Mouse (Mus musculus) gastrocnemius, adult 2 months (tissue): ENCODE results near the gene Ebi3. TPM values are rescaled to one million over a fixed set of nuclear protein-coding genes. Genes with fewer than 3 reads are reported as not detected.
"Not testable (repeated sequence)": the region's sequence is repeated elsewhere in the genome, so short reads cannot be mapped to it uniquely, and the experiment has no call there.

Experiments
- DNase-seq: peaks from one replicate; pipeline ENCODE4 v3.0.0; 2022
- H3K27ac ChIP-seq: fragments of 200-600 bp; 2 replicates; pipeline ENCODE4 v1.8.1; 2022; ENCODE audit warnings: mild to moderate bottlenecking
- H3K4me3 ChIP-seq: fragments of 200-600 bp; 2 replicates; pipeline ENCODE4 v1.8.1; 2022; ENCODE audit warnings: mild to moderate bottlenecking, moderate library complexity
- CTCF ChIP-seq: fragments of 200-600 bp; IDR thresholded peaks from 2 replicates; pipeline ENCODE4 v1.8.1; 2022; ENCODE audit warnings: antibody characterized with exemption, mild to moderate bottlenecking, moderate library complexity
- intact Hi-C: fragments of 180-260 bp; cut with DNase I; formaldehyde crosslinking; loops from one replicate; pipeline ENCODE4 v1.15.1; 2025
- long read RNA-seq, 2 experiments: library from polyadenylated mRNA; stranded (forward); transcript quantifications; one replicate each; pipeline ENCODE4 v2.0.0; 2021
- total RNA-seq, 2 experiments: library from RNA; stranded (reverse); gene quantifications; 2 replicates each; pipeline ENCODE4 v1.2.3; 2021

Gene Ebi3
- under 1 TPM; 0.20 to 0.39 TPM for total RNA-seq
- long read RNA-seq, experiment 1 = 0 reads
- long read RNA-seq, experiment 2 = 0 reads

- intact Hi-C loops = no loop called here
These were observed at the start of gene Ebi3 for GRCm38 (mm10) chr17:55952447-55953027. TSS of gene Ebi3 (plus strand) at chr17:55952640.

GRCm38 (mm10) chr17:55903087-55903486, 49.4 kb upstream of the Ebi3 start:
- Histone ChIP-seq H3K4me3 (no peak overlapping the region), H3K27ac (no peak overlapping the region)
- no peak for DNase-seq
- no peak for TF ChIP-seq CTCF
- intact Hi-C loops = no loop called here

More at GRCm38 (mm10) chr17:55952447-55953027, at the start of gene Ebi3:
- Histone ChIP-seq H3K27ac (no peak within 1 kb of the TSS), H3K4me3 (0 out of 2 replicates have a peak within 1 kb of the TSS, but pooled peaks have one; percentile 7)
- no peak for TF ChIP-seq CTCF
- no peak for DNase-seq

- TF ChIP-seq CTCF = no peak
- DNase-seq = no peak
- no peak overlapping the region for H3K27ac ChIP-seq
- H3K4me3 ChIP-seq = no peak overlapping the region
- intact Hi-C loops = no loop called here
These were observed 48.8 kb upstream of the Ebi3 start for GRCm38 (mm10) chr17:55903687-55904086.

- intact Hi-C loops = no loop called here
- H3K4me3 ChIP-seq = no peak overlapping the region
- no peak for DNase-seq
- H3K27ac ChIP-seq = no peak overlapping the region
- no peak for TF ChIP-seq CTCF
These were observed 48.3 kb upstream of the Ebi3 start for GRCm38 (mm10) chr17:55904131-55904530.

- no peak overlapping the region for H3K4me3 ChIP-seq
- no peak for TF ChIP-seq CTCF
- no peak for DNase-seq
- no peak overlapping the region for H3K27ac ChIP-seq
- intact Hi-C loops = no loop called here
These were observed 45.8 kb upstream of the Ebi3 start for GRCm38 (mm10) chr17:55906669-55907068.

GRCm38 (mm10) chr17:55931553-55932502, 20.6 kb upstream of the Ebi3 start:
- Histone ChIP-seq H3K27ac (peak overlapping the region; percentile 76), H3K4me3 (peak overlapping the region; percentile 83)
- intact Hi-C loops = no loop called here
- peak; percentile 61 for DNase-seq
- peak; percentile 4; the same call in 1 of the 2 replicates for TF ChIP-seq CTCF

GRCm38 (mm10) chr17:55932635-55933034, 19.8 kb upstream of the Ebi3 start:
- Histone ChIP-seq H3K4me3 (peak overlapping the region; percentile 83), H3K27ac (peak overlapping the region; percentile 48)
- intact Hi-C loops = no loop called here
- no peak for DNase-seq
- TF ChIP-seq CTCF = no peak

- no peak for TF ChIP-seq CTCF
- no peak overlapping the region for H3K27ac ChIP-seq
- DNase-seq = no peak
- H3K4me3 ChIP-seq = no peak overlapping the region
- intact Hi-C loops = no loop called here
These were observed 19.2 kb upstream of the Ebi3 start for GRCm38 (mm10) chr17:55933191-55933590.

- Histone ChIP-seq H3K4me3 (peak overlapping the region; percentile 81), H3K27ac (peak overlapping the region; percentile 96)
- DNase-seq, intact Hi-C loops: not testable (repeated sequence)
These were observed 8.0 kb upstream of the Ebi3 start for GRCm38 (mm10) chr17:55944387-55944865.

- DNase-seq = peak; percentile 96
- Histone ChIP-seq H3K4me3 (peak overlapping the region; percentile 81), H3K27ac (peak overlapping the region; percentile 96)
- intact Hi-C loops = not testable (repeated sequence)
These were observed 7.4 kb upstream of the Ebi3 start for GRCm38 (mm10) chr17:55944866-55945682.

- DNase-seq = no peak
- no peak for TF ChIP-seq CTCF
- H3K4me3 ChIP-seq = peak overlapping the region; percentile 81
- intact Hi-C loops = no loop called here
- H3K27ac ChIP-seq = peak overlapping the region; percentile 96
These were observed 6.7 kb upstream of the Ebi3 start for GRCm38 (mm10) chr17:55945696-55946095.

GRCm38 (mm10) chr17:55948647-55949046, 3.8 kb upstream of the Ebi3 start:
- DNase-seq = no peak
- intact Hi-C loops = no loop called here
- Histone ChIP-seq H3K4me3 (no peak overlapping the region), H3K27ac (no peak overlapping the region)
- TF ChIP-seq CTCF = no peak
